Mouse (Mus musculus) gonadal fat pad, adult 2 months (tissue): ENCODE results near the gene Taar3. TPM values are rescaled to one million over a fixed set of nuclear protein-coding genes. Genes with fewer than 3 reads are reported as not detected.

Source experiments
- DNase-seq: peaks from one replicate; pipeline ENCODE4 v3.0.0-alpha.2; 2012; ENCODE audit warnings: low read depth
- polyA plus RNA-seq: library from polyadenylated mRNA; depleted of rRNA; stranded (reverse); fragments of >200 nt; gene quantifications from 2 replicates; pipeline ENCODE4 v1.2.3, GENCODE M21; 2012; rRNA removed

Gene Taar3
- polyA plus RNA-seq, 1 experiment = not detected

DNA sequence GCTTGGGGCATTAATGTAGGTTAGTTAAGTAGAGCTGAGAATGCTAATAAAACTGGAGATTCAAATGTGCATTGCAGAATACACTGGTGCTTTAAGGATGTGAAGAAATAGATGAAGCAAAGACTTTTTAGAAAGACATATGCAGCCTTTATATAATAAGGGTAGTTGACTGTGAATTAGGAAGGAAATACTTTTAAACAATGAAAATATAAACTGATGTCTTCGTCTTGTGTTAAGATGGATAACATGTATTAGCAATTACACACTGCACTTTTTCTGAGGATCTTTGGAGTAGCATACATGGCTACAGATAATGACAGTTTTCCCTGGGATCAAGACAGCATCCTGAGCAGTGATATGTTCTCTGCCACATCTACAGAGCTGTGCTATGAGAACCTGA lies 50.3 kb downstream of the Taar3 start, which contains the start of gene Taar7b:
Taar7b (plus strand) TSS at position 301 of the 400 bp plus-strand sequence.
- DNase-seq = no peak

Other genes starting within 250 kb of the Taar3 start
- gene Rps12, start 162.3 kb upstream of the Taar3 start, polyA plus RNA-seq = 1,188 and 1,497 TPM in 2 replicates
- 18.6 and 28.4 TPM in 2 replicates for gene Slc18b1, start 152.6 kb upstream of the Taar3 start, polyA plus RNA-seq
- 8.1 and 9.3 TPM in 2 replicates for gene Vnn3, start 98.1 kb upstream of the Taar3 start, polyA plus RNA-seq
- 2.3 and 2.8 TPM in 2 replicates for gene Vnn1, start 54.9 kb upstream of the Taar3 start, polyA plus RNA-seq
- not detected in 2 replicates for gene Taar1, start 29.2 kb upstream of the Taar3 start, polyA plus RNA-seq
- gene Taar2, start 11.0 kb upstream of the Taar3 start, polyA plus RNA-seq = not detected in 2 replicates
- gene Taar4, start 10.9 kb downstream of the Taar3 start, polyA plus RNA-seq = 0.14 TPM in 1 of 2 replicates, not detected in the other
- gene Taar5, start 21.1 kb downstream of the Taar3 start, polyA plus RNA-seq = not detected in 2 replicates
- gene Taar6, start 36.1 kb downstream of the Taar3 start, polyA plus RNA-seq = not detected in 2 replicates
- gene Taar7a, start 43.9 kb downstream of the Taar3 start, polyA plus RNA-seq = not detected in 2 replicates
- not detected in 2 replicates for gene Taar7b, start 50.4 kb downstream of the Taar3 start, polyA plus RNA-seq
- gene Taar7d, start 77.7 kb downstream of the Taar3 start, polyA plus RNA-seq = 0.11 TPM in 1 of 2 replicates, not detected in the other
- not detected in 2 replicates for gene Taar7e, start 88.1 kb downstream of the Taar3 start, polyA plus RNA-seq
- not detected in 2 replicates for gene Taar7f, start 100.0 kb downstream of the Taar3 start, polyA plus RNA-seq
- not detected in 2 replicates for gene Taar8a, start 126.9 kb downstream of the Taar3 start, polyA plus RNA-seq
- not detected in 2 replicates for gene Taar8b, start 142.7 kb downstream of the Taar3 start, polyA plus RNA-seq
- gene Taar8c, start 152.4 kb downstream of the Taar3 start, polyA plus RNA-seq = not detected in 2 replicates
- not detected in 2 replicates for gene Taar9, start 160.0 kb downstream of the Taar3 start, polyA plus RNA-seq
- 109 and 115 TPM in 2 replicates for gene Stx7, start 199.7 kb downstream of the Taar3 start, polyA plus RNA-seq